Mouse (Mus musculus): ENCODE results near the gene Klhl31. TPM values are rescaled to one million over a fixed set of nuclear protein-coding genes. Genes with fewer than 3 reads are reported as not detected.

Gene Klhl31
- polyA plus RNA-seq, 1 experiment from 2014 or later = 1.5 TPM

- WGBS = 76% methylated on average over 10 of the region's 10 CpGs
- no peaks in the 10 kb centered on the region for H3K9me3 ChIP-seq
- H3K4me2 ChIP-seq = no peak overlapping the region
- H3K4me1 ChIP-seq = no peaks in the 10 kb centered on the region
- no peaks in the 10 kb centered on the region for H3K27me3 ChIP-seq
- ATAC-seq (ENCODE audit: insufficient number of reproducible peaks, insufficient read depth, low FRiP score, low TSS enrichment, low read depth) = no peak
- H3K9ac ChIP-seq = no peak overlapping the region
- H3K27ac ChIP-seq = no peak overlapping the region
- H3K36me3 ChIP-seq = no peaks in the 10 kb centered on the region
- no peak overlapping the region for H3K4me3 ChIP-seq
These were observed 7.6 kb upstream of the Klhl31 start for GRCm38 (mm10) chr9:77628676-77629075.

DNA sequence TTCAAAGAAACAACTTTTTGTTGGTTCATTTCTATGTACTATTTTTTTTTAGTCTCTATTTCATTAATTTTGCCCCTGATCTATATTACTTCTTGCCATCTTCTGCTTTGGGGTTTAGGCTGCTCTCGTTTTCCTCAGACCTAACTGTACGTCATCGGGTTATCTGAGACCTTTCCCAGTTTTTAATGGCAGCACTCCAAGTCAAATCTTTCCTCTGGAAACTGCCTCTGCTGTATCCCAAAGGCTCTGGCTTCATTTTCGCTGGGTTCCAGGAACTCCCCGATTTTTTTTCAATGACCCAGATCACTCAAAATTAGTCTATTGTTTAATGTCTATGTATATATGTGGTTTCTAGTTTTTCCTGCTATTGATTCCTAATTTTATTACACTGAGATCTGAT lies 6.6 kb upstream of the Klhl31 start:
- Histone ChIP-seq H3K9ac (no peak overlapping the region), H3K4me2 (no peak overlapping the region), H3K36me3 (no peaks in the 10 kb centered on the region), H3K27me3 (no peaks in the 10 kb centered on the region), H3K27ac (no peak overlapping the region), H3K4me3 (no peak overlapping the region), H3K9me3 (no peaks in the 10 kb centered on the region), H3K4me1 (no peaks in the 10 kb centered on the region)
- no peak for ATAC-seq (ENCODE audit: insufficient number of reproducible peaks, insufficient read depth, low FRiP score, low TSS enrichment, low read depth)
- 71% methylated on average over 5 of the region's 5 CpGs for WGBS

GRCm38 (mm10) chr9:77630764-77631163 lies 5.5 kb upstream of the Klhl31 start:
- ATAC-seq (ENCODE audit: insufficient number of reproducible peaks, insufficient read depth, low FRiP score, low TSS enrichment, low read depth) = no peak
- 82% methylated on average over 7 of the region's 7 CpGs for WGBS
- Histone ChIP-seq H3K9me3 (no peaks in the 10 kb centered on the region), H3K4me2 (no peak overlapping the region), H3K4me3 (no peak overlapping the region), H3K9ac (no peak overlapping the region), H3K36me3 (no peaks in the 10 kb centered on the region), H3K27me3 (no peaks in the 10 kb centered on the region), H3K27ac (no peak overlapping the region), H3K4me1 (no peaks in the 10 kb centered on the region)

DNA sequence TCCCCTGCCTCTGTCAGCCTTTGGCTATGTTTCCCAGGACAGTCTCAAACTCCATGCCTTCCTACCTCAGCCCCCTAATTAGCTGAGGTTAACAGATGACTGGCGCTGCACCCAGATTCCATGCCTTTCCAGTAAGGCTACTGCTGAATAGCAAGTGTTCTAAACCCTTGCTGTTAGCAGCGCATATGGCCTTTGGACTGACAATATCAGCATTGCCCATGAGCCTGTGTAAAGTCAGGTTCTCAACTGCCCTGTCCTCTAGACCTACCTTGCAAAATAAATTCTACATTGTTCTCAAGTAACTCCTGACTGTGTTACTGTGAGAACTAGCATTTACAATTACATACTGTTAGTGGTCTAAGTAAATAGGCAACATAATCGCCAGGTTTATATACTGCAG lies 3.9 kb upstream of the Klhl31 start:
- H3K4me1 ChIP-seq = peaks cover 8% of the 10 kb centered on the region; the same call in 1 of the 2 replicates
- H3K27me3 ChIP-seq = no peaks in the 10 kb centered on the region
- H3K36me3 ChIP-seq = no peaks in the 10 kb centered on the region
- 84% methylated on average over 3 of the region's 3 CpGs for WGBS
- no peak overlapping the region for H3K27ac ChIP-seq
- no peak overlapping the region for H3K4me3 ChIP-seq
- ATAC-seq (ENCODE audit: insufficient number of reproducible peaks, insufficient read depth, low FRiP score, low TSS enrichment, low read depth) = no peak
- H3K9ac ChIP-seq = no peak overlapping the region
- H3K4me2 ChIP-seq = no peak overlapping the region
- H3K9me3 ChIP-seq = no peaks in the 10 kb centered on the region

DNA sequence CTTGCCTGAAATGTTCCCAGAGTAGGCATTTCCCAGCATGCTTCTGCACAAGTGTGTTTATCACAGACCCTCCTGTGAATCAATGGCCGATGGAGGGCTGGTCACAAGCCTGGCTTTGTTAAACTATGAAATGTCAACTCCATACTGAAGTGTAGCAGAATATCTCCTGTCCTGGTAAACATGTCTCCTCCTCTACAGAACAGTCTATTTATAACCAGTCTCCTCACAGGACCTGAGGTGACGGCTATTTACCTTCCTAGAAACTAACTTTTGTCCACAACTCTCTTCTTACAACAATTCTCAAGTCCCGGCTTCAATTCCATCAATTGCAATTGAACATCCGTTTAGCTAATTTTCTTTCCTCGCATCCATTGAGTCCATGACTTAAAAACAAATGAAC lies 297 bp upstream of the Klhl31 start:
- H3K9ac ChIP-seq = no peak overlapping the region
- no peak overlapping the region for H3K4me3 ChIP-seq
- no peak for ATAC-seq (ENCODE audit: insufficient number of reproducible peaks, insufficient read depth, low FRiP score, low TSS enrichment, low read depth)
- peaks cover 9% of the 10 kb centered on the region; the same call in 1 of the 2 replicates for H3K4me1 ChIP-seq
- H3K9me3 ChIP-seq = no peaks in the 10 kb centered on the region
- no peak overlapping the region for H3K4me2 ChIP-seq
- no peaks in the 10 kb centered on the region for H3K27me3 ChIP-seq
- 79% methylated on average over 5 of the region's 5 CpGs for WGBS
- H3K36me3 ChIP-seq = no peaks in the 10 kb centered on the region
- no peak overlapping the region for H3K27ac ChIP-seq

- no peaks in the 10 kb centered on the region for H3K27me3 ChIP-seq
- no peaks in the 10 kb centered on the region for H3K36me3 ChIP-seq
- WGBS = 66% methylated on average over 10 of the region's 10 CpGs
- no peak overlapping the region for H3K27ac ChIP-seq
- H3K9me3 ChIP-seq = no peaks in the 10 kb centered on the region
- no peak overlapping the region for H3K4me2 ChIP-seq
- no peak overlapping the region for H3K4me3 ChIP-seq
- H3K9ac ChIP-seq = no peak overlapping the region
- ATAC-seq (ENCODE audit: insufficient number of reproducible peaks, insufficient read depth, low FRiP score, low TSS enrichment, low read depth) = no peak
- H3K4me1 ChIP-seq = peaks cover 9% of the 10 kb centered on the region; the same call in 1 of the 2 replicates
These were observed 1.1 kb downstream of the Klhl31 start for GRCm38 (mm10) chr9:77637357-77637756.

- Histone ChIP-seq H3K9me3 (no peaks in the 10 kb centered on the region), H3K27me3 (0 out of 2 replicates have a peak, but pooled peaks cover under 1% of the 10 kb centered on the region), H3K4me3 (no peak overlapping the region), H3K4me2 (no peak overlapping the region), H3K36me3 (no peaks in the 10 kb centered on the region), H3K4me1 (no peaks in the 10 kb centered on the region), H3K27ac (no peak overlapping the region), H3K9ac (no peak overlapping the region)
- no peak for ATAC-seq (ENCODE audit: insufficient number of reproducible peaks, insufficient read depth, low FRiP score, low TSS enrichment, low read depth)
- 78% methylated on average over 2 of the region's 2 CpGs for WGBS
These were observed 8.9 kb downstream of the Klhl31 start for GRCm38 (mm10) chr9:77645176-77645575.

GRCm38 (mm10) chr9:77651847-77652246 lies 15.5 kb downstream of the Klhl31 start:
- H3K9me3 ChIP-seq = no peaks in the 10 kb centered on the region
- H3K27me3 ChIP-seq = peaks cover 14% of the 10 kb centered on the region
- H3K4me2 ChIP-seq = no peak overlapping the region
- no peak overlapping the region for H3K4me3 ChIP-seq
- H3K36me3 ChIP-seq = no peaks in the 10 kb centered on the region
- ATAC-seq (ENCODE audit: insufficient number of reproducible peaks, insufficient read depth, low FRiP score, low TSS enrichment, low read depth) = no peak
- H3K27ac ChIP-seq = no peak overlapping the region
- H3K4me1 ChIP-seq = peaks cover 10% of the 10 kb centered on the region; the same call in 1 of the 2 replicates
- no peak overlapping the region for H3K9ac ChIP-seq
- WGBS = 62% methylated on average over 7 of the region's 7 CpGs

- Histone ChIP-seq H3K27ac (no peak overlapping the region), H3K9me3 (no peaks in the 10 kb centered on the region), H3K4me3 (no peak overlapping the region), H3K4me1 (peaks cover 10% of the 10 kb centered on the region; the same call in 1 of the 2 replicates), H3K4me2 (no peak overlapping the region), H3K36me3 (no peaks in the 10 kb centered on the region), H3K9ac (no peak overlapping the region), H3K27me3 (peaks cover 20% of the 10 kb centered on the region)
- no peak for ATAC-seq (ENCODE audit: insufficient number of reproducible peaks, insufficient read depth, low FRiP score, low TSS enrichment, low read depth)
- 83% methylated on average over 3 of the region's 3 CpGs for WGBS
These were observed 17.6 kb downstream of the Klhl31 start for GRCm38 (mm10) chr9:77653907-77654306.

DNA sequence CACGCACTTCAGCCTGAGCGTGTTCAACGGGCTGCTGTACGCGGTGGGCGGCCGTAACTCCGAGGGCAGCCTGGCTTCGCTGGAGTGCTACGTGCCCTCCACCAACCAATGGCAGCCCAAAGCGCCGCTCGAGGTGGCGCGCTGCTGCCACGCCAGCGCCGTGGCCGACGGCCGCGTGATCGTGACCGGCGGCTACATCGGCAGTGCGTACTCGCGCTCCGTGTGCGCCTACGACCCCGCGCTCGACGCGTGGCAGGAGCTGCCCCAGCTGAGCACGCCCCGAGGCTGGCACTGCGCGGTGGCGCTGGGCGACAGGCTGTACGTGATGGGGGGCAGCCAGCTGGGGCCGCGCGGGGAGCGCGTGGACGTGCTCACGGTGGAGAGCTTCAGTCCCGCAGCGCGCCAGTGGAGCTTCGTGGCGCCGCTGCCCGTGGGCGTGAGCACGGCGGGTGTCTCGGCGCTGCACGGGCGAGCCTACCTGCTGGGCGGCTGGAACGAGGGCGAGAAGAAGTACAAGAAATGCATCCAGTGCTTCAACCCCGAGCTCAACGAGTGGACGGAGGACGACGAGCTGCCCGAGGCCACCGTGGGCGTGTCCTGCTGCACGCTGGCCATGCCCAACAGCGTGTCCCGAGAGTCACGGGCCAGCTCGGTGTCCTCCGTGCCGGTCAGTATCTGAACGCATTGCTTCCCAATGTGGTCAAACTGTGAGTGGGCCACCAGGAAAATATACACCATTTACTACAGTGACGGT lies 19.1 kb downstream of the Klhl31 start:
- Histone ChIP-seq H3K9ac (peak overlapping the region; percentile 69), H3K27me3 (peaks cover 18% of the 10 kb centered on the region), H3K4me1 (peaks cover 13% of the 10 kb centered on the region; the same call in 1 of the 2 replicates), H3K9me3 (no peaks in the 10 kb centered on the region), H3K4me2 (peak overlapping the region; percentile 100), H3K36me3 (no peaks in the 10 kb centered on the region), H3K27ac (no peak overlapping the region), H3K4me3 (peak overlapping the region; percentile 63)
- peak; percentile 79 for ATAC-seq (ENCODE audit: insufficient number of reproducible peaks, insufficient read depth, low FRiP score, low TSS enrichment, low read depth)
- under 1% methylated on average over 81 of the region's 85 CpGs for WGBS

GRCm38 (mm10) chr9:77655935-77656288 lies 19.6 kb downstream of the Klhl31 start:
- no peak for ATAC-seq (ENCODE audit: insufficient number of reproducible peaks, insufficient read depth, low FRiP score, low TSS enrichment, low read depth)
- Histone ChIP-seq H3K27me3 (peaks cover 17% of the 10 kb centered on the region), H3K4me3 (peak overlapping the region; percentile 63), H3K36me3 (no peaks in the 10 kb centered on the region), H3K4me2 (peak overlapping the region; percentile 100), H3K9me3 (no peaks in the 10 kb centered on the region), H3K4me1 (peaks cover 13% of the 10 kb centered on the region; the same call in 1 of the 2 replicates), H3K27ac (no peak overlapping the region), H3K9ac (peak overlapping the region; percentile 69)
- WGBS = under 1% methylated on average over 7 of the region's 7 CpGs

DNA sequence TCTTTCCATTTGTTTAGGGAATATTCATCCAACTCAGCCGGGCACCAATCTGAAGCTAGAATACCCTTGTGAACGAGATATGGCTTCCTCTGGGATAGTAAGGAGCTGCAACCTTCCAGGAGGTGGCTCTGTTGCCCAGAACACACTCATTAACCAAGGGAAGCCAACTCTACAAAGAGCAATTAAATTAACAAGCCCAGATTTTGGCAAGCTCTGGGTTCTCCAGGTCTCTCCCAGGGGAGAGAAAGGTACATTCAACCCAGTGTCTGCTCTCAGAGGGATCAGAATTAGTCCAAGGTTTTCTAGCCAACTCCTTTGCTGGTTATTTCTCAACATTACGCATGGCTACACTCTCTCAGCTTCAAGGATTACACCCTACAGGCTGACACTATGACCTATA lies 26.6 kb downstream of the Klhl31 start:
- no peak for ATAC-seq (ENCODE audit: insufficient number of reproducible peaks, insufficient read depth, low FRiP score, low TSS enrichment, low read depth)
- Histone ChIP-seq H3K27ac (no peak overlapping the region), H3K4me2 (no peak overlapping the region), H3K27me3 (peaks cover 4% of the 10 kb centered on the region; the same call in 1 of the 2 replicates), H3K36me3 (no peaks in the 10 kb centered on the region), H3K9me3 (no peaks in the 10 kb centered on the region), H3K4me3 (no peak overlapping the region), H3K9ac (no peak overlapping the region), H3K4me1 (peaks cover 10% of the 10 kb centered on the region; the same call in 1 of the 2 replicates)
- 62% methylated on average over 3 of the region's 3 CpGs for WGBS
